Mouse (Mus musculus) stomach, postnatal 0 days (tissue): ENCODE measurements around the gene Gmds.

ENCODE experiments used
- CTCF ChIP-seq: IDR thresholded peaks from 2 replicates; pipeline ENCODE4 v1.5.1; 2016; ENCODE audit warnings: antibody characterized with exemption, low read depth, mild to moderate bottlenecking, moderate library complexity
- EP300 ChIP-seq: optimal IDR thresholded peaks from 2 replicates; pipeline ENCODE3; 2016; ENCODE audit warnings: antibody characterized with exemption

DNA sequence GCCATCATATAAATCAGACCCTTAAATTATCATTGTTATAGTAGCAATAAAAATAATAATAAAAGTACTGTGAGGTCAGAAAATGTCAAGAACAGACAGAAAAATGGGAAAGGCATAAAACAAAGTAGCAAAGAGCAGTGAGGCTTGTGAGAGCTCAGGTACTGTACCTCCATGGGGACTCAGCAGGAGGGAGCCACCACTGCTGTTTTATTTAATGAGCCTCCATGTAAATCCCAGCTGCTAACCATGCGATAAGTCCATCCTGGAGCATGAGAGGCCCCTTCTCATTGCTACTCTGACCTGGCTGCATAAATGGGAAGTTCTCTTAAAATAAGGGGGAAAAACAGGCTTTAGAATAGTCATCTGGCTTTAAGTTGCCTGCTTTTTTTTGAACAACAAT lies 357.3 kb downstream of the Gmds start:
- TF ChIP-seq CTCF (no peak), EP300 (no peak)
